Mouse (Mus musculus): ENCODE measurements around the gene Otc.

- TF ChIP-seq CTCF (IDR thresholded peaks at IDR 0.05; ENCODE audit: control insufficient read depth, insufficient read depth, insufficient read length) (no peak), CEBPB (IDR thresholded peaks at IDR 0.05; ENCODE audit: low read depth) (no peak)
These were observed 16.2 kb downstream of the Otc start for GRCm38 (mm10) chrX:10268308-10268707.

Data from C2C12 (cell line).